Mouse (Mus musculus) embryo, embryonic 9.5 days (tissue): ENCODE results near the gene Cd47.

Source experiments
- DNase-seq: peaks from one replicate; pipeline ENCODE4 v3.0.0-alpha.2; 2017; ENCODE audit errors: extremely low spot score

Cd47 gene

DNA sequence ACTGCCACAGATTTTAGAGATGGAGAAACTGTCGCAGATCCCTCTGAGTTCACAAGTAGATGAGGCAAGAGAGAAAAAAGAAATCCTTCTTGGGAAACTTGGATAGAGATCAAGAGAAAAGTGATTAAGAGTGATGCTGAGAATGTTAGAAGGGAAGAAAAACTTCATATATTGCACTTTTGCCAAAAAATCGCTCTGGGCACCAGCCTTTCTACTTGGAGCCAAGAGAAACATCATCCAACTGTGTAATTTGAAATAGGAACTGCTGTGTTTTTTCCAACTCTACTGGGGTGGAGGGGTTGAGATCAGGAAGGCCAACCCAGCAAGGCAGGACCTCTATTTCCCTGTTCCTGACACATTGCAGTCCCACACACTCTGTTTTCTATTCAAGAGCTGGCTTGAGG lies 151.0 kb downstream of the Cd47 start:
- no peak for DNase-seq

DNA sequence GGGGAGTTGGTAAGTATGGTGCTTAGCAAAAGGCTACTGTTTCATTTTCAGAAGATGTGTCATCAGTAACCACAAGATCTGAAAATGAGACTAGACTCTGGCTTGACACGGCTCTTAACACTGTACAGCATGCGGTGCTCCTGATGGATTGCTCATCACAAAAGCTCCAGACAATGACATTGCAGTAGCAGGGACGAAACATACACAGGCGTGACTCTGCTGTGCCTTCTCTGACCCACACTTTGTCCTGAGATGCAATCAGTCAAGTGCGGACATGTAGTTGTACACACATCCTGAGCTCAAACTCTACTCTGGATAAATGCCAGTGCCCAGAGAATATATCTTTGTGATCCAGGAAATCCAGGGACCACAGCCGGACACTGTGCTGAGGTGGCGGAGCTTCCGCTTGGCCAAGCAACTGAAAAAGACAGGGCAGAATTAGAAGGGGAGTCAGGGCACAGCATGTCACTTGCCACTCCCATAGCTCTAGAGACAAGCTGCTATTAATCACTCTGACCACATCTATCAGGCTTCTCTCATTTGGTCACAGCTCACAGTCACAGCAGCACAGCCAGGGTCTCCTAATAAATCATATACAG lies 151.7 kb downstream of the Cd47 start:
- DNase-seq = no peak

DNA sequence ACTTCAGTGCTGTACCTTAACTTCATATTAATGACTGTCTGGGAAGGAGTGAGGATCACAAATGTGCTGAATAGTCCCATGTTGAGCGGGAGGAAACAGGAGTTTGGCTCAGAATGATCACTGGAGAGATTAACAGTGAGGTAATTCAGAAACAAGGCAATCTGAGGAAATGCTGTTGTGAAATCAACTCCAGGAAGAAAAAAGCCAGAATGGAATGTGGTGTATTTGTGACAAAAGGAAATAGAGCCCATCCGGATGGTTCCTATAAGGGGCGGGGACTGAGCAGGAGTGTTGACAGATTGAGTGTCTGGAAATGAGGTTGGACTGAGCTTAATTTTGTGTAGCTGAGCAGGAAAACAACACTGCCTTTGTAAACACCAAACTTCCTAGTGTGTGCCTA lies 153.5 kb downstream of the Cd47 start:
- DNase-seq = no peak

- DNase-seq = no peak
These were observed 154.6 kb downstream of the Cd47 start for GRCm38 (mm10) chr16:49954909-49955308.

DNA sequence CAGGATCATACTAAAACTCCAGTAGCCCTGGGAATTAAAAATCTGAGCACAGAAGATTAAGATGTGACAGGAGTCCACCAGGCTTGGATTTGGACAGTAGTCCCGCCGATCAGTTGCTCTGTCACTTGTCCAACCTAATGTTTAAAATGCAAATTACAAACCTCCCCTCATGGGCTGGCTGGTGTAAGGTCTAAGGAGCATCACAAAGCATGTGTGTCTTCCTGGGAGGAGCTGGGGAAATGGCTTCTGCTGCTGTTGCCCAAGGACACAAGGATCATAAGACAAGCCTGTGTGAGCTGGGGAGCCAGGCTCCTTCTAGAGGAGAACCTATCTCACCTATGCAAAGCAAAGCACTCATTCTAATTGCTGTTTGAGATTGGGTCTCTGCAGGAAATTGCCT lies 155.0 kb downstream of the Cd47 start:
- DNase-seq = no peak

DNA sequence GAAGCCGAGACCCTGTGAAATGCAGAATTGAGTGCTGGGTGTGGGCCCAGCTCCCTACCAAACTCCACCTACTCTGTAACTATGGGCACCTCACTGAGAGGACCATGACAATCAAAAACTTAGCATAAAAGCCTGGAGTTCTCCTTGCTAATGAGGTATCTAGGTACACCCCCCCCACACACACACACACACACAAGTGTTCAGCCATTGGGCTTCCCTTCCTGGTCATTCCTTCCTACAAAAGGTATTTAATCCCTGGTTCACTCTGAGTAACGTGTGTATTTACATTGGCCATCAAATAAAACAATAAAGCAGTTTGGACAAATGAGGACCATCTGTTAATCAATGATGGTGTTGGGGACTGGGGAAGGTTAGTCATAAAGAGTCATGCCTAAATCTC lies 155.6 kb downstream of the Cd47 start:
- DNase-seq = no peak

DNA sequence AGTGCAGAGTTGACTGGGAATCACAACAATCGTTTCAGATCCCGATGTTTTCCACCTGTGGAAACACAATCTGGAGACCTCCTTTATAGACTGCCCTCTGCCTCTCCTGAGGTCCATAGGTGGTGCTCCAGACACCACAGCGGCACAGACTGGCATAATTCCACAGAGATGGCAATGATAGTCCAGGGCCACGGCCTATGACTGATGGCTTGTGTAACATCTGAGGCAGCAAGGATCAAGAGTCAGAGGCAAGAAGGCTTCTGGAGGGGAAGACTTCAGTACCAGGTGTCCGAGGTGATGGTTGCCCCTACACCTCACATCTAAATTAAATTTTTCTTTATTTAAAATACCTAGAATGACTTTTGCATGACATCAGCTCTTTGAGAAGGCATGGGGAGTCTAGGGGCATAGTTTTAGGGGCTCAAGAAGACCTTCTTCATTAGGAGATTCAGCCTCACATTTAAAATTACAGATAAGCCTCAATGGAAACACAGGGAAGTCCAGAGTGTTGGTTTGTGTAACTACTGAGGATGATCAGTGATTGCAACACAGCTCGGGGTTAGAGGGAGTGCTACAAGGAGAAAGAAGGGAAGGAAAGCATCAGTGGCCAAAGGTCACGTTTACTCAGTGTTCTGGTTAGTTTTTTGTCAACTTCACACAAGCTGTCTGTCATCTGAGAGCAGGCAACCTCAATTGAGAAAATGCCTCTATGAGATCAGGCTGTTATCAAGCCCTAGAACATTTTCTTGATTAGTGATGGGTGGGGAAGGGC lies 156.4 kb downstream of the Cd47 start:
- no peak for DNase-seq

DNA sequence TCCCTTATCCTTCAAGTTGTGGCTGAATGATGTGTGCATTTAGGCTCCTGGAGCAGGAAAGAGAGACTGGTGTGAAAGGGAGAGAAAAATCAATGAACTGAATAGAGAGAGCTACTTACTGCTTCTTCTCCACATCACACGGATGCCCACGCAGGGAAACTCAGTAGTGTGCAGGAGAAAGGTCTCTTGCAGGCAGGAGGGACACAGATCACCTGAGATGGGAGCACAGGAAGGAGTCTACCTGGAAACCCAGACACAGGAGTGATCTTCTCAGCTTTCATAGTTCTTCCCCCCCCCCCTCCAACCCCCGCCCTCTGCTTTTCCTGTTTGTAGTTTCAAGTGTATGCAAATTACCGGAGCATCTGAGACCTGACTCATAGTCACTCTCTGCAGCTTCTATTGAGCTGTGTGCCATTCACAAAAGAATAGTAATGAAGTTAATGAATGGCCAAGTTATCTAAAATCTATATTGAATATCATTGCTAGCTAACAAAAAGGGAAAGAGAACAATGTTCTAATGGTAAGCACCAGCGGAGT lies 158.6 kb downstream of the Cd47 start:
- no peak for DNase-seq

GRCm38 (mm10) chr16:49962305-49962704 lies 162.0 kb downstream of the Cd47 start:
- no peak for DNase-seq

DNA sequence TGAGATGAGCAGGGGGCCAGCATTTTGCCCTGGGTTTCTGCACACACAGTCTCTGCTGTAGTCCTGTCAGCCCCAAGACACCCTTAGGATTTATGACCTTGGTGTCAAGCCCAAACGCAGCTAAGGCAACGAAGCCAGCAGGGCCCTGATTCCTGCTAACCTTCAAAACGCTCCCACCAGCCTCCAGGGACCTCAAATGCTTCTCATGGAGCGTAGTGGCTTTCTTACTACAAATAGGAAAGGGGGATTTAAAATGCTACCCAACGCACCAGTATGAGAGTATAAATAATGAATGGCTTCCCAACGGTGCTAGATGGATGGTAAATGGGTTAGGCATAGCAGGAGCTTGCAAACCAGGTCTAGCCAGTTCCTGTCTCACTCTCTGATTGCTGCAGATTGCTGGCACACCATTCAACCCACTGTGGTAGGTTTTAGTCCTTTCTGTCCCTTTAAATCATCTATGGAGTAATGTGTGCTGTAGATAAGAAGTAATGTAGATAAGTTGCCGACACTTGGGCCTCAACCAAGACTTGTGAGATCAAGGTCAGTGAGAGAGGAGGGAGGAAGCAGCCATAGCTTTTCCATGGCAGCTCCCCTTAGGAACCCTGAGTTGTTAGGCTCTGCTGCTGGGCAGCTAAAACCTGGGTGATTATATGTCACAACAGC lies 164.1 kb downstream of the Cd47 start:
- no peak for DNase-seq
